Mouse (Mus musculus): ENCODE data around the gene Cadps. TPM values are rescaled to one million over a fixed set of nuclear protein-coding genes. Genes with fewer than 3 reads are reported as not detected.

Gene Cadps
- polyA plus RNA-seq, 2 experiments = 0.01 TPM; not detected in 1

DNA sequence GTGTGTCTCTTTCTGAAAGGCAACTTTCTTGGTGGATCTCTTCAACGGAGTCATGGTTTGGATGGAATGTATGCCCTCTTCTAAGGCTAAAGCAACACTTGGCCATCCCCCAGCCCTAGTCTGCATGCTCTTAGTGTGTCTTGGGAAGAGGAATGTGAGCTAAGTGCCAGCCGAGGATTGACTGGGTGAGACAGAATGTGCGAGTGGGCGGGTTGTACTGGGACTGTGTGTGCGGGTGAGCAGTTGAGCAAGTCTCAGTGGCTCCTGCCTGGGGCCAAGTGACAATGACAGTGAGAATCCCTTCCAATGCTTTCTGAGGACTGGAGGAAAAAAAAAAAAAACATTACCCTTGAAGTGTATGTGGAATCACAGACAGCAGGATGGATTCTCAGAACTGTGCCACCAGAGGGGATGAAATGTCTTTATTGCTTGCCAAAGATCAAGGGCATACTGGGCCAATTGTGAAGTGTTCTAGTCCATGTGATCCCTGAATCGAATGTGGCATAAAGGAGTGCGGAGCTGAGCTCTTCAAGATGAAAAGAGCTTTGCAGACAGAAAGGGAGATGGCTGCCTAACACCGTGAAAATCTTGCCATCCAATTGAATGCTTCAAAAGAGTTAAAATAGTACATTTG, 394.7 kb downstream of the Cadps start:
- Histone ChIP-seq H3K4me2 (ENCODE audit: low read depth) (no peak overlapping the region), H3K4me1 (replicated peaks; ENCODE audit: control insufficient read depth in 2 of 2, insufficient read depth in 2 of 2, low read length in 1 of 2) (no peaks in the 10 kb centered on the region), H3K9me3 (ENCODE audit: control insufficient read depth, low read length) (no peaks in the 10 kb centered on the region), H3K27me3 (ENCODE audit: control insufficient read depth, insufficient read depth, low read length) (no peaks in the 10 kb centered on the region), H3K4me3 (ENCODE audit: insufficient read depth in 1 of 2, low read depth in 2 of 2, low read length in 2 of 2) (no peak overlapping the region), H3K9ac (replicated peaks) (no peak overlapping the region), H3K27ac (no peak overlapping the region), H3K36me3 (replicated peaks; ENCODE audit: control insufficient read depth, insufficient read depth, low read depth) (no peaks in the 10 kb centered on the region)
- DNase-seq (ENCODE audit: low read depth in 3 of 3, low spot score in 3 of 3) (no peak), ATAC-seq (ENCODE audit: insufficient read depth) (no peak)
- TF ChIP-seq EP300 (IDR thresholded peaks at IDR 0.05; ENCODE audit: low read depth) (no peak), CTCF (IDR thresholded peaks at IDR 0.05; ENCODE audit: low read depth) (no peak)
- WGBS (ENCODE audit: insufficient replicate concordance) = 66% methylated on average over 8 of the region's 8 CpGs

DNA sequence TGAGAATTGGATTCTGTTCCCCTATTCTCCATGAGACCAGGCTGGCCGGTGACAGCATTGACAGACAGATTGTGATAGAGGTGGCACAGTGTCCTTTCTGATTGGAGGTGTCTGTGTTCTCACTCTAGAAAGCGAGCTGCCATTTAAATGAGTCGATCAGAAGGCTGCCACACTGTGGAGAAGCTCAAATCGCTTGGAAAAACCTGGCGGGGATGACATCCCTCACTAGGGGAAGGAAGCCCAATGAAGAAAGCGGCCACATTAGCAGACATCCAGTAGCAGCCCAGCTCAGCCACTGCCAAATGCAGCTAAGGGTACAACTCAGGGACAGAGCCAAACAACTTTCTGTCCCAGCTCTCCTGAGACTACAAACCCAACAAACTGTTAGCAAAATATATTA, 397.6 kb downstream of the Cadps start:
- no peaks in the 10 kb centered on the region for H3K4me1 ChIP-seq (replicated peaks; ENCODE audit: control insufficient read depth in 2 of 2, insufficient read depth in 2 of 2, low read length in 1 of 2)
- no peaks in the 10 kb centered on the region for H3K36me3 ChIP-seq (replicated peaks; ENCODE audit: control insufficient read depth, insufficient read depth, low read depth)
- H3K4me2 ChIP-seq (ENCODE audit: low read depth) = no peak overlapping the region
- DNase-seq (ENCODE audit: low read depth in 3 of 3, low spot score in 3 of 3) (no peak), ATAC-seq (ENCODE audit: insufficient read depth) (no peak)
- no peak for TF ChIP-seq EP300 (IDR thresholded peaks at IDR 0.05; ENCODE audit: low read depth)
- TF ChIP-seq CTCF (IDR thresholded peaks at IDR 0.05; ENCODE audit: low read depth) = no peak
- no peak overlapping the region for H3K4me3 ChIP-seq (ENCODE audit: insufficient read depth in 1 of 2, low read depth in 2 of 2, low read length in 2 of 2)
- H3K27me3 ChIP-seq (ENCODE audit: control insufficient read depth, insufficient read depth, low read length) = no peaks in the 10 kb centered on the region
- H3K9me3 ChIP-seq (ENCODE audit: control insufficient read depth, low read length) = no peaks in the 10 kb centered on the region
- WGBS (ENCODE audit: insufficient replicate concordance) = 30% methylated on average over 6 of the region's 6 CpGs
- no peak overlapping the region for H3K9ac ChIP-seq (replicated peaks)
- H3K27ac ChIP-seq = no peak overlapping the region

DNA sequence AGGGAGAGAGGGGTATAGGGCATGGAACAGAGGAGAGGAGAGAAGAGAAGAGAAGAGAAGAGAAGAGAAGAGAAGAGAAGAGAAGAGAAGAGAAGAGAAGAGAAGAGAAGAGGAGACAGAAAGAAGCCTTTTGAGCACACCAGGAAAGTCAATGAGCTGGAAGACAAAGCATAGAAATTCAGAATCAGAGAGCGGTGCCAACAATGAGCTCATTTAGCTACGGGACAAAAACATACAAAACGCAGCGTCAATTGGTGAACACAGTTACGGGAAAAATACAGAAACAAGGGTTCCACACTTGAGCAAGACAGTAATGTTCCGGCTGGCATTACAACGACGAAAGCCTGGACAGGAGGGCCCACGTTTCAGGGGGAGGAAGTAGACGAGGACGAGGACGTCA, 412.6 kb downstream of the Cadps start:
- Histone ChIP-seq H3K4me2 (ENCODE audit: low read depth) (no peak overlapping the region), H3K4me3 (ENCODE audit: insufficient read depth in 1 of 2, low read depth in 2 of 2, low read length in 2 of 2) (no peak overlapping the region), H3K9me3 (ENCODE audit: control insufficient read depth, low read length) (no peaks in the 10 kb centered on the region), H3K4me1 (replicated peaks; ENCODE audit: control insufficient read depth in 2 of 2, insufficient read depth in 2 of 2, low read length in 1 of 2) (no peaks in the 10 kb centered on the region), H3K27ac (no peak overlapping the region), H3K9ac (replicated peaks) (no peak overlapping the region), H3K36me3 (replicated peaks; ENCODE audit: control insufficient read depth, insufficient read depth, low read depth) (no peaks in the 10 kb centered on the region), H3K27me3 (ENCODE audit: control insufficient read depth, insufficient read depth, low read length) (no peaks in the 10 kb centered on the region)
- ATAC-seq (ENCODE audit: insufficient read depth) (no peak), DNase-seq (ENCODE audit: low read depth in 3 of 3, low spot score in 3 of 3) (no peak)
- TF ChIP-seq EP300 (IDR thresholded peaks at IDR 0.05; ENCODE audit: low read depth) (no peak), CTCF (IDR thresholded peaks at IDR 0.05; ENCODE audit: low read depth) (no peak)
- 66% methylated on average over 12 of the region's 12 CpGs for WGBS (ENCODE audit: insufficient replicate concordance)

DNA sequence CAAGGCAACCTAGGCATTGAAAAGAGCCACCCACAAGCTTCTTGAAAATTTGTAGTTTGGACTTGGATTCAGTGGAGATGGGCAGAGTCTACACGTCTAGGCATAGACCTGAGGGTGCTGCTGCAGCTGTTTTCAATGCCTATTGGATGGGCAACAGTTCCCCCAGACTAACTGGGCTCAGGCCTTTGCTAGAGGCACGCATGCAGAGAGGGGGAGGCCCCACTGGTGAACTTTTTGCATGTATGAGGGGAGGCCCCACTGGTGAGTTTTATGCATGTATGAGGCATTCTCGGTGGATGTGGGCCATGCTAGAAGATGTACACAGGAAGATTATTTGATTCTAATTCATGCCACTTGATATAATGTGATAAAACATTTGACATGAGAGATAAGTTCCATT, 413.1 kb downstream of the Cadps start:
- ATAC-seq (ENCODE audit: insufficient read depth) = no peak
- TF ChIP-seq CTCF (IDR thresholded peaks at IDR 0.05; ENCODE audit: low read depth) = no peak
- no peak for TF ChIP-seq EP300 (IDR thresholded peaks at IDR 0.05; ENCODE audit: low read depth)
- 48% methylated on average over 3 of the region's 3 CpGs for WGBS (ENCODE audit: insufficient replicate concordance)
- Histone ChIP-seq H3K4me3 (ENCODE audit: insufficient read depth in 1 of 2, low read depth in 2 of 2, low read length in 2 of 2) (no peak overlapping the region), H3K4me1 (replicated peaks; ENCODE audit: control insufficient read depth in 2 of 2, insufficient read depth in 2 of 2, low read length in 1 of 2) (no peaks in the 10 kb centered on the region), H3K27me3 (ENCODE audit: control insufficient read depth, insufficient read depth, low read length) (no peaks in the 10 kb centered on the region), H3K4me2 (ENCODE audit: low read depth) (no peak overlapping the region), H3K36me3 (replicated peaks; ENCODE audit: control insufficient read depth, insufficient read depth, low read depth) (no peaks in the 10 kb centered on the region), H3K27ac (no peak overlapping the region), H3K9me3 (ENCODE audit: control insufficient read depth, low read length) (no peaks in the 10 kb centered on the region), H3K9ac (replicated peaks) (no peak overlapping the region)
- no peak for DNase-seq (ENCODE audit: low read depth in 3 of 3, low spot score in 3 of 3)

DNA sequence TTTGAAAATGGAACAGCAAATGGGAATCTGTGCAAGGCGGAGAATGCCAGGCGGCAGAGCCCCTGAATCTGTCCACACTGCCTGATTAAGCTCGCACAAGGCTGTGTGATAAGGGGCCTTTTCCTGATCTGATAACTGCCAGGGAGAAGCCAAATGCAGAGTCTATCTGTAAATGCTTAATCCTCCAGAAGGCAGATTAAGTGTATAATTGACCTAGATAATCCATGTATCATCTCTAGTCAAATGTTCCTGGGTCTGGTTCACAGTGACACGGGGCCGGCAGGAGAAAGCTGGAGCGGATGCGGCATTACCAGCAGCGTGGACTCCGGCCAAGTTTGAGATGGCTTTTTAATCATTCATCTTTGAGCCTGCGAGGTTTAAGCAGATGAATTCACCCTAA, 416.3 kb downstream of the Cadps start:
- Histone ChIP-seq H3K36me3 (replicated peaks; ENCODE audit: control insufficient read depth, insufficient read depth, low read depth) (no peaks in the 10 kb centered on the region), H3K27me3 (ENCODE audit: control insufficient read depth, insufficient read depth, low read length) (no peaks in the 10 kb centered on the region), H3K4me2 (ENCODE audit: low read depth) (no peak overlapping the region), H3K27ac (no peak overlapping the region), H3K9me3 (ENCODE audit: control insufficient read depth, low read length) (no peaks in the 10 kb centered on the region), H3K4me3 (ENCODE audit: insufficient read depth in 1 of 2, low read depth in 2 of 2, low read length in 2 of 2) (no peak overlapping the region), H3K9ac (replicated peaks) (no peak overlapping the region), H3K4me1 (replicated peaks; ENCODE audit: control insufficient read depth in 2 of 2, insufficient read depth in 2 of 2, low read length in 1 of 2) (no peaks in the 10 kb centered on the region)
- TF ChIP-seq CTCF (IDR thresholded peaks at IDR 0.05; ENCODE audit: low read depth) = no peak
- TF ChIP-seq EP300 (IDR thresholded peaks at IDR 0.05; ENCODE audit: low read depth) = no peak
- 66% methylated on average over 10 of the region's 10 CpGs for WGBS (ENCODE audit: insufficient replicate concordance)
- DNase-seq (ENCODE audit: low read depth in 3 of 3, low spot score in 3 of 3) = no peak
- ATAC-seq (ENCODE audit: insufficient read depth) = no peak

All from liver, embryonic 14.5 days (tissue).